Mouse (Mus musculus): ENCODE measurements around the gene Efna2.
A peak's percentile ranks its signal among the peaks of the same experiment; 100 is the strongest.

GRCm38 (mm10) chr10:80147719-80148601 lies 31.3 kb upstream of the Efna2 start, which contains the start of gene Midn:
- peak; percentile 48 for TF ChIP-seq CTCF (conservative IDR thresholded peaks at IDR 0.05; ENCODE audit: low read length)
- no peak for TF ChIP-seq NANOG (IDR thresholded peaks at IDR 0.05; ENCODE audit: borderline replicate concordance, low read length)
